Mouse (Mus musculus): ENCODE results near the gene Sfxn4. TPM values are rescaled to one million over a fixed set of nuclear protein-coding genes. Genes with fewer than 3 reads are reported as not detected.
A peak's percentile ranks its signal among the peaks of the same experiment; 100 is the strongest.

Sfxn4 gene
- total RNA-seq (2014; fragmentation: Nextera tagmentation) (2.7 and 6.1 TPM in 2 replicates), total RNA-seq (2017) (0.82 and 2.0 TPM in 2 replicates), polyA plus RNA-seq (2012) (0.04 and 0.13 TPM in 2 replicates)

- Histone ChIP-seq H3K4me3 (ENCODE audit: low read depth, low read length) (peak within 1 kb of the TSS; percentile 72), H3K27me3 (ENCODE audit: insufficient read depth, low read length) (no peaks in the 10 kb centered on the region), H3K9me3 (replicated peaks) (no peaks in the 10 kb centered on the region), H3K36me3 (replicated peaks) (peaks cover 34% of the 10 kb centered on the region), H3K4me1 (ENCODE audit: insufficient read depth, low read depth, low read length) (peaks cover 23% of the 10 kb centered on the region)
- DNase-seq (ENCODE audit: low spot score): peak; percentile 85
- TF ChIP-seq CTCF (IDR thresholded peaks at IDR 0.05; ENCODE audit: low read depth, low read length): no peak
- no peak for TF ChIP-seq GATA1 (IDR thresholded peaks at IDR 0.05; ENCODE audit: borderline replicate concordance, low read length)
- TF ChIP-seq POLR2AphosphoS5 (IDR thresholded peaks at IDR 0.05; ENCODE audit: insufficient replicate concordance, low read depth, low read length): no peak
- TF ChIP-seq TAL1 (conservative IDR thresholded peaks at IDR 0.05; ENCODE audit: low read depth, low read length): no peak
- no peak for TF ChIP-seq GATA2 (IDR thresholded peaks at IDR 0.05; ENCODE audit: borderline replicate concordance, low read depth, low read length)
- peak; percentile 98 for ATAC-seq (ENCODE audit: extremely low read depth, insufficient number of reproducible peaks, low FRiP score, poor library complexity, severe bottlenecking)
Observed at GRCm38 (mm10) chr19:60860868-60861700, at the start of gene Sfxn4. Gene Sfxn4, minus strand, starts transcription at chr19:60861479.

GRCm38 (mm10) chr19:60910304-60910703 is 49.0 kb upstream of the Sfxn4 start:
- DNase-seq (ENCODE audit: low spot score) (no peak), ATAC-seq (ENCODE audit: extremely low read depth, insufficient number of reproducible peaks, low FRiP score, poor library complexity, severe bottlenecking) (no peak)
- Histone ChIP-seq H3K4me1 (ENCODE audit: insufficient read depth, low read depth, low read length) (peaks cover 8% of the 10 kb centered on the region), H3K36me3 (replicated peaks) (no peaks in the 10 kb centered on the region), H3K27me3 (ENCODE audit: insufficient read depth, low read length) (no peaks in the 10 kb centered on the region), H3K4me3 (ENCODE audit: low read depth, low read length) (no peak overlapping the region), H3K9me3 (replicated peaks) (no peaks in the 10 kb centered on the region)
- TF ChIP-seq TAL1 (conservative IDR thresholded peaks at IDR 0.05; ENCODE audit: low read depth, low read length) (no peak), GATA2 (IDR thresholded peaks at IDR 0.05; ENCODE audit: borderline replicate concordance, low read depth, low read length) (no peak), CTCF (IDR thresholded peaks at IDR 0.05; ENCODE audit: low read depth, low read length) (no peak), GATA1 (IDR thresholded peaks at IDR 0.05; ENCODE audit: borderline replicate concordance, low read length) (no peak), POLR2AphosphoS5 (IDR thresholded peaks at IDR 0.05; ENCODE audit: insufficient replicate concordance, low read depth, low read length) (no peak)

DNA sequence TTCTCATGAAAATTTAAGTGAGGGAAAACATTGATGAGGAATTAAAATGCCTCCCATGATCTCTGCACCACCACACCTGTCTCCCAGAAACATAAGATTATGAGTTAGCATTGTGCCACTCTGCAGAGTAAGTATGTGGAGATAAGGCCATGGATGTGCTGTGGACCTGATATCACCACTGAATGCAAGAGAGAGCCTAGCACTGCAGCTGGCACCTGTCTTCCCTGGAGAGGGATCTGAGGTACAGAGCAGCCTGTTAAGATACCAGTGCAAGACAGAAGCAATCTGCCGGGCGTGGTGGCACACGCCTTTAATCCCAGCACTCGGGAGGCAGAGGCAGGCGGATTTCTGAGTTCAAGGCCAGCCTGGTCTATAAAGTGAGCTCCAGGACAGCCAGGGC is 44.2 kb upstream of the Sfxn4 start:
- TF ChIP-seq GATA1 (IDR thresholded peaks at IDR 0.05; ENCODE audit: borderline replicate concordance, low read length): no peak
- no peak for TF ChIP-seq CTCF (IDR thresholded peaks at IDR 0.05; ENCODE audit: low read depth, low read length)
- no peak for TF ChIP-seq GATA2 (IDR thresholded peaks at IDR 0.05; ENCODE audit: borderline replicate concordance, low read depth, low read length)
- no peak for TF ChIP-seq POLR2AphosphoS5 (IDR thresholded peaks at IDR 0.05; ENCODE audit: insufficient replicate concordance, low read depth, low read length)
- TF ChIP-seq TAL1 (conservative IDR thresholded peaks at IDR 0.05; ENCODE audit: low read depth, low read length): no peak
- Histone ChIP-seq H3K4me3 (ENCODE audit: low read depth, low read length) (no peak overlapping the region), H3K27me3 (ENCODE audit: insufficient read depth, low read length) (no peaks in the 10 kb centered on the region), H3K36me3 (replicated peaks) (no peaks in the 10 kb centered on the region), H3K9me3 (replicated peaks) (no peaks in the 10 kb centered on the region), H3K4me1 (ENCODE audit: insufficient read depth, low read depth, low read length) (peaks cover 5% of the 10 kb centered on the region)
- DNase-seq (ENCODE audit: low spot score) (no peak), ATAC-seq (ENCODE audit: extremely low read depth, insufficient number of reproducible peaks, low FRiP score, poor library complexity, severe bottlenecking) (no peak)

DNA sequence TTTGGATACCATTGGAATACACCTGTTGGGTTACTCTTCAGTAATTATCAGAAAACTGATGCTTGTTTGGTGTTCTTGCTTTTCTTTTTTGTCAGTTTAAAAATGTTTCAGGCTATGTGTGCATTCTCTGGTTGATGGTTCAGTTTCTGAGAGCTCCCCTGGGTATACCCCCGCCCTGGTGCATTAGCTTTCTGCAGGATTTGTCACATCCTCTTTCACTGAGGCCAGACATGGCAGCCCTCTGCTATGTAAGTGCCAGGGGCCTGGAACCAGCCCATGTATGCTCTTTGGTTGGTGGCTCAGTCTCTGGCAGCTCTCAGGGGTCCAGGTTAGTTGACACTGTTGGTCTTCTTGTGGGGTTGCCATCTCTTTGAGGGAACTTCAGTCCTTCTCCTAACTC is 42.7 kb upstream of the Sfxn4 start:
- DNase-seq (ENCODE audit: low spot score) (no peak), ATAC-seq (ENCODE audit: extremely low read depth, insufficient number of reproducible peaks, low FRiP score, poor library complexity, severe bottlenecking) (no peak)
- H3K4me3 ChIP-seq (ENCODE audit: low read depth, low read length): no peak overlapping the region
- no peaks in the 10 kb centered on the region for H3K36me3 ChIP-seq (replicated peaks)
- peaks cover 3% of the 10 kb centered on the region; the same call in 1 of the 2 replicates for H3K4me1 ChIP-seq (ENCODE audit: insufficient read depth, low read depth, low read length)
- H3K9me3 ChIP-seq (replicated peaks): no peaks in the 10 kb centered on the region
- H3K27me3 ChIP-seq (ENCODE audit: insufficient read depth, low read length): no peaks in the 10 kb centered on the region
- TF ChIP-seq GATA2 (IDR thresholded peaks at IDR 0.05; ENCODE audit: borderline replicate concordance, low read depth, low read length): no peak

GRCm38 (mm10) chr19:60903139-60903538 is 41.9 kb upstream of the Sfxn4 start:
- no peaks in the 10 kb centered on the region for H3K27me3 ChIP-seq (ENCODE audit: insufficient read depth, low read length)
- H3K9me3 ChIP-seq (replicated peaks): no peaks in the 10 kb centered on the region
- no peak overlapping the region for H3K4me3 ChIP-seq (ENCODE audit: low read depth, low read length)
- DNase-seq (ENCODE audit: low spot score): no peak
- no peak for ATAC-seq (ENCODE audit: extremely low read depth, insufficient number of reproducible peaks, low FRiP score, poor library complexity, severe bottlenecking)
- TF ChIP-seq TAL1 (conservative IDR thresholded peaks at IDR 0.05; ENCODE audit: low read depth, low read length) (no peak), GATA1 (IDR thresholded peaks at IDR 0.05; ENCODE audit: borderline replicate concordance, low read length) (no peak), CTCF (IDR thresholded peaks at IDR 0.05; ENCODE audit: low read depth, low read length) (no peak), GATA2 (IDR thresholded peaks at IDR 0.05; ENCODE audit: borderline replicate concordance, low read depth, low read length) (no peak), POLR2AphosphoS5 (IDR thresholded peaks at IDR 0.05; ENCODE audit: insufficient replicate concordance, low read depth, low read length) (no peak)
- H3K36me3 ChIP-seq (replicated peaks): no peaks in the 10 kb centered on the region
- peaks cover 3% of the 10 kb centered on the region; the same call in 1 of the 2 replicates for H3K4me1 ChIP-seq (ENCODE audit: insufficient read depth, low read depth, low read length)

GRCm38 (mm10) chr19:60895251-60895880 is 34.1 kb upstream of the Sfxn4 start:
- H3K4me1 ChIP-seq (ENCODE audit: insufficient read depth, low read depth, low read length): peaks cover 12% of the 10 kb centered on the region

More at GRCm38 (mm10) chr19:60895251-60895880, 34.1 kb upstream of the Sfxn4 start:
- DNase-seq (ENCODE audit: low spot score) (no peak), ATAC-seq (ENCODE audit: extremely low read depth, insufficient number of reproducible peaks, low FRiP score, poor library complexity, severe bottlenecking) (no peak)
- Histone ChIP-seq H3K27me3 (ENCODE audit: insufficient read depth, low read length) (no peaks in the 10 kb centered on the region), H3K36me3 (replicated peaks) (no peaks in the 10 kb centered on the region), H3K9me3 (replicated peaks) (no peaks in the 10 kb centered on the region), H3K4me3 (ENCODE audit: low read depth, low read length) (no peak overlapping the region)
- TF ChIP-seq CTCF (IDR thresholded peaks at IDR 0.05; ENCODE audit: low read depth, low read length) (no peak), TAL1 (conservative IDR thresholded peaks at IDR 0.05; ENCODE audit: low read depth, low read length) (no peak), GATA1 (IDR thresholded peaks at IDR 0.05; ENCODE audit: borderline replicate concordance, low read length) (no peak), GATA2 (IDR thresholded peaks at IDR 0.05; ENCODE audit: borderline replicate concordance, low read depth, low read length) (no peak), POLR2AphosphoS5 (IDR thresholded peaks at IDR 0.05; ENCODE audit: insufficient replicate concordance, low read depth, low read length) (no peak)

Data from G1E (cell line).